Mouse (Mus musculus): ENCODE data around the gene Tmem95. TPM values are rescaled to one million over a fixed set of nuclear protein-coding genes. Genes with fewer than 3 reads are reported as not detected.
"Not testable (repeated sequence)": the region's sequence is repeated elsewhere in the genome, so short reads cannot be mapped to it uniquely, and the experiment has no call there.

Gene Tmem95
- polyA plus RNA-seq, 1 experiment from 2014 or later: 0.25 TPM

- Histone ChIP-seq H3K4me3 (ENCODE audit: low read depth, low read length) (peak overlapping the region; percentile 94), H3K4me2 (replicated peaks; ENCODE audit: low read depth) (peak overlapping the region; percentile 96), H3K9ac (ENCODE audit: low read length) (peak overlapping the region; percentile 94), H3K27me3 (ENCODE audit: control insufficient read depth, insufficient read depth, low read length) (no peaks in the 10 kb centered on the region), H3K36me3 (ENCODE audit: control insufficient read depth, insufficient read depth, low read length) (peaks cover 21% of the 10 kb centered on the region), H3K27ac (replicated peaks) (peak overlapping the region; percentile 98), H3K9me3 (ENCODE audit: control insufficient read depth, low read length) (no peaks in the 10 kb centered on the region), H3K4me1 (replicated peaks; ENCODE audit: control insufficient read depth, insufficient read depth) (0 out of 2 replicates have a peak, but pooled peaks cover 2% of the 10 kb centered on the region)
- DNase-seq (ENCODE audit: low spot score): no peak
- under 1% methylated on average over 57 of the region's 65 CpGs for WGBS
- TF ChIP-seq EP300 (optimal IDR thresholded peaks at IDR 0.05) (no peak), CTCF (IDR thresholded peaks at IDR 0.05; ENCODE audit: low read depth) (no peak)
- peak; percentile 41 for ATAC-seq (ENCODE audit: low FRiP score, low TSS enrichment)
Observed at GRCm38 (mm10) chr11:69920266-69921031, 42.6 kb upstream of the Tmem95 start.

GRCm38 (mm10) chr11:69919661-69920265 is 41.9 kb upstream of the Tmem95 start:
- DNase-seq (ENCODE audit: low spot score): peak; percentile 94
- WGBS: under 1% methylated on average over 17 of the region's 17 CpGs
- 0 out of 2 replicates have a peak, but pooled peaks cover 2% of the 10 kb centered on the region for H3K4me1 ChIP-seq (replicated peaks; ENCODE audit: control insufficient read depth, insufficient read depth)
- peak overlapping the region; percentile 98 for H3K27ac ChIP-seq (replicated peaks)
- peak; percentile 52 for ATAC-seq (ENCODE audit: low FRiP score, low TSS enrichment)
- H3K36me3 ChIP-seq (ENCODE audit: control insufficient read depth, insufficient read depth, low read length): peaks cover 21% of the 10 kb centered on the region
- peak overlapping the region; percentile 94 for H3K9ac ChIP-seq (ENCODE audit: low read length)
- H3K4me3 ChIP-seq (ENCODE audit: low read depth, low read length): peak overlapping the region; percentile 94
- TF ChIP-seq CTCF (IDR thresholded peaks at IDR 0.05; ENCODE audit: low read depth) (no peak), EP300 (optimal IDR thresholded peaks at IDR 0.05) (no peak)
- H3K27me3 ChIP-seq (ENCODE audit: control insufficient read depth, insufficient read depth, low read length): no peaks in the 10 kb centered on the region
- H3K4me2 ChIP-seq (replicated peaks; ENCODE audit: low read depth): peak overlapping the region; percentile 96
- H3K9me3 ChIP-seq (ENCODE audit: control insufficient read depth, low read length): no peaks in the 10 kb centered on the region

DNA sequence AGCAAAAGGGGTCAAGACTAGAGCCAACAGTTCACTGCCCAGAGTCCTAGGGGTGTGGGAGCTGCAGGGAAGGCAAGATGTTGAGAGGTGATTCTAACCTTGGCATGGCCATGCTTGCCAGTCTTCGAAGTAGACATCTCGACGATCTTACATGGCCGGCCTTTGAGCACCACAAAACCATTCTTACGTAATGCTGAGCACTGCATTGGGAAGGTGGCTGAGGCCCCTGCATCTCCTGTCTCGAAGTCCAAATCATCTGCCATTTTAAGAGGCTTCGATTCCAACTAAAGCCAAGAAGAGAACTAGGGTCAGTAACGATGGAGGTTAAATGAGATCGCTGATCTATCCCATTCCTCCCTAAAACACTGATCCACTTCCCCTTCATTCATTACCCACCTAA is 41.2 kb upstream of the Tmem95 start:
- DNase-seq (ENCODE audit: low spot score) (no peak), ATAC-seq (ENCODE audit: low FRiP score, low TSS enrichment) (no peak)
- TF ChIP-seq CTCF (IDR thresholded peaks at IDR 0.05; ENCODE audit: low read depth) (no peak), EP300 (optimal IDR thresholded peaks at IDR 0.05) (no peak)
- WGBS: 73% methylated on average over 9 of the region's 9 CpGs
- H3K27me3 ChIP-seq (ENCODE audit: control insufficient read depth, insufficient read depth, low read length): no peaks in the 10 kb centered on the region
- H3K4me1 ChIP-seq (replicated peaks; ENCODE audit: control insufficient read depth, insufficient read depth): 0 out of 2 replicates have a peak, but pooled peaks cover 5% of the 10 kb centered on the region
- H3K4me2 ChIP-seq (replicated peaks; ENCODE audit: low read depth): peak overlapping the region; percentile 96
- H3K9me3 ChIP-seq (ENCODE audit: control insufficient read depth, low read length): no peaks in the 10 kb centered on the region
- H3K4me3 ChIP-seq (ENCODE audit: low read depth, low read length): peak overlapping the region; percentile 94; the same call in 1 of the 2 replicates
- H3K27ac ChIP-seq (replicated peaks): peak overlapping the region; percentile 98
- H3K9ac ChIP-seq (ENCODE audit: low read length): peak overlapping the region; percentile 43
- H3K36me3 ChIP-seq (ENCODE audit: control insufficient read depth, insufficient read depth, low read length): peaks cover 21% of the 10 kb centered on the region

DNA sequence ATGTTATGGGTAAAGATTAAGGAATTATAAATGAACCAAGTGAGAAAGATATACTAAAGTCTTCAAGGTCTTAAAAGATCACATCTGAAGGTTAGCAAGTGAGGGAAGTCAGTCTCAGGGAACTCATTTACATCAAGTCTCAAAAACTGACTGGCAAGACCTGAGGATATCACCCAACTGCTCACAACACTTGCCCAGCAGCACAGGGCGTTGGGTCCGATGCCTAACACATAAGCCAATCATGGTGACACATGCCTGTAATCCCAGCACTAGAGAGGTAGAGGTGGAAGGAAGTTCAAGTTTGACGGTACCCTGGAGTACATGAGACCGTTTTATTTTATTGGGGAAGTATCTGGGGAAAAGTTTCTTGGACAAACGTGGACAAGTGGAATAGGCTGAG is 40.3 kb upstream of the Tmem95 start:
- Histone ChIP-seq H3K4me1 (replicated peaks; ENCODE audit: control insufficient read depth, insufficient read depth) (peaks cover 5% of the 10 kb centered on the region; the same call in 1 of the 2 replicates), H3K36me3 (ENCODE audit: control insufficient read depth, insufficient read depth, low read length) (peaks cover 21% of the 10 kb centered on the region), H3K4me3 (ENCODE audit: low read depth, low read length) (no peak overlapping the region), H3K27me3 (ENCODE audit: control insufficient read depth, insufficient read depth, low read length) (no peaks in the 10 kb centered on the region), H3K4me2 (replicated peaks; ENCODE audit: low read depth) (no peak overlapping the region), H3K9me3 (ENCODE audit: control insufficient read depth, low read length) (no peaks in the 10 kb centered on the region), H3K9ac (ENCODE audit: low read length) (no peak overlapping the region), H3K27ac (replicated peaks) (no peak overlapping the region)
- TF ChIP-seq CTCF (IDR thresholded peaks at IDR 0.05; ENCODE audit: low read depth): no peak
- no peak for TF ChIP-seq EP300 (optimal IDR thresholded peaks at IDR 0.05)
- ATAC-seq (ENCODE audit: low FRiP score, low TSS enrichment): no peak
- DNase-seq (ENCODE audit: low spot score): no peak
- WGBS: 76% methylated on average over 5 of the region's 5 CpGs

GRCm38 (mm10) chr11:69917379-69917948 is 39.6 kb upstream of the Tmem95 start:
- no peak for ATAC-seq (ENCODE audit: low FRiP score, low TSS enrichment)
- DNase-seq (ENCODE audit: low spot score): no peak
- no peak overlapping the region for H3K4me3 ChIP-seq (ENCODE audit: low read depth, low read length)
- H3K27ac ChIP-seq (replicated peaks): no peak overlapping the region
- H3K36me3 ChIP-seq (ENCODE audit: control insufficient read depth, insufficient read depth, low read length): peaks cover 21% of the 10 kb centered on the region
- H3K9ac ChIP-seq (ENCODE audit: low read length): no peak overlapping the region
- 79% methylated on average over 8 of the region's 8 CpGs for WGBS
- H3K4me1 ChIP-seq (replicated peaks; ENCODE audit: control insufficient read depth, insufficient read depth): peaks cover 5% of the 10 kb centered on the region; the same call in 1 of the 2 replicates
- no peaks in the 10 kb centered on the region for H3K9me3 ChIP-seq (ENCODE audit: control insufficient read depth, low read length)
- no peaks in the 10 kb centered on the region for H3K27me3 ChIP-seq (ENCODE audit: control insufficient read depth, insufficient read depth, low read length)
- H3K4me2 ChIP-seq (replicated peaks; ENCODE audit: low read depth): no peak overlapping the region
- no peak for TF ChIP-seq CTCF (IDR thresholded peaks at IDR 0.05; ENCODE audit: low read depth)
- no peak for TF ChIP-seq EP300 (optimal IDR thresholded peaks at IDR 0.05)

DNA sequence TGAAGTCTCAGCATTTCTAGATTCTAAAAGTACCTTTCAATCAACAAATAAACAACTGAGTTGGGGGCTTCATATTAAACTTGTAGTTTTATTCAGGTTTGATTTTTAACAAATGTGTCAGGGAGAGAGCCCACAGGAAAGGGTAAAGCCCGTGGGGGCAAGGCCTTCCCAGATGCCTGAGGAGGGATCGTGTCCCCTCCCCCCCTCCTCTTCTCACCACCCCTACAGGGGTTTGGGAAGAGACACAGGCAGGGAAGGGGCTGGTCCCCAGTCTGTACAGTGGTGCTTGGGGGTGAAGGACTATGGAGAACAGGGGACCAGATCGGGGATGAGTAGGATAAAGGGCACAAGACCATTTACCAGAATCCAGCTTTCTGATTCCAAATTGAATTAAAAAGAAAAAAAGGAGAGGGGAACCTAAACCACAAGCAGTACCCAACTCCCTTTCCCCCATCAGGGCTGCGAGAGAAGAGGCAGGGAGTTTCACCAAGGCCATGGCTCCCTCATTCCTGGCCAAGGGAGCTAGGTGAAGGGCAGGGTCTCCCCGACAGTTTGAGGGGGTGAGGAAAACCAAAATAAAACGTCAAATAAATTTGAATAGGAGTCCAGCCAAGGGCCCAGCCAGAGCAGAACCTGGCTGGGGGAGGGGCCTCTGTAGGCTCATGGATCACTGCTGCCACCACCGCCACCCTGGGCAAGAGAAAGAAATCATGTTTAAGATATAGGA is 39.0 kb upstream of the Tmem95 start:
- ATAC-seq (ENCODE audit: low FRiP score, low TSS enrichment); H3K4me3 ChIP-seq (ENCODE audit: low read depth, low read length); H3K9me3 ChIP-seq (ENCODE audit: control insufficient read depth, low read length); H3K27ac ChIP-seq (replicated peaks); DNase-seq (ENCODE audit: low spot score); H3K9ac ChIP-seq (ENCODE audit: low read length); H3K4me2 ChIP-seq (replicated peaks; ENCODE audit: low read depth); H3K27me3 ChIP-seq (ENCODE audit: control insufficient read depth, insufficient read depth, low read length); H3K4me1 ChIP-seq (replicated peaks; ENCODE audit: control insufficient read depth, insufficient read depth): not testable (repeated sequence)
- H3K36me3 ChIP-seq (ENCODE audit: control insufficient read depth, insufficient read depth, low read length): peaks cover 25% of the 10 kb centered on the region
- 51% methylated on average over 7 of the region's 7 CpGs for WGBS
